9 mouse cellular contexts compared by ENCODE assay signal in the genomic region with DNA sequence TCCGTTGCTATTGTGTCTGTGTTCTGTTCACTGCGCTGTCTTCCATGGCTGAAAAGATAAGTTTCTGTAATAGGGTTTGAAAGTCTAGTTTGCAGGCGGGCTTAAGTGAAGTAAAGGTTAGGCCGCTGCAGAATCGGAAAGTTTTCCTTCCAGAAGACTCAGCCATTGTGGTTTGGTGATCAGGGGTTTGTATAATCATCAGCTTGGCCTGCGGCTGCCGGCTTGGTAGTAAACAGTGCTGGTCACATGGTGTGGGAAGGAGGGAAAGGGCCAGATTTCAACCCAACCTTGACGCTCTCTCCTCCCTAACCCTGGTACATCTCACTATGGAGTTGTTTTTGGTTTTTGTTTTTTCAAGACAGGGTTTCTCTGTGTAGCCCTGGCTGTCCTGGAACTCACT. TPM values are rescaled to one million over a fixed set of nuclear protein-coding genes. Genes with fewer than 3 reads are reported as not detected.
DNase-seq lines count a peak whose midpoint lies in the region; ATAC-seq and TF ChIP-seq lines count a peak whose summit lies in the region.
"Had no signal": no experiment of that assay in that cellular context is flagged by ENCODE, and none has a peak within 500 bp of the region (broad histone marks: within the 10 kb centered on the region; RNA-seq: fewer than 3 reads in every experiment).

No protein-coding gene starts in this region.

- H3K27me3 ChIP-seq in heart, postnatal 0 days (ENCODE audit: control insufficient read depth, insufficient read depth, low read length) = no peaks in the 10 kb centered on the region
- no peaks in the 10 kb centered on the region for H3K27me3 ChIP-seq in neural tube, embryonic 13.5 days

- H3K27ac ChIP-seq in layer of hippocampus, adult 2 months = peak overlapping the region; percentile 99; the same call in 1 of the 2 replicates
- H3K27ac ChIP-seq in heart, postnatal 0 days (ENCODE audit: low read depth) = peak overlapping the region; percentile 98
- H3K27ac ChIP-seq in neural tube, embryonic 13.5 days (replicated peaks) = 0 out of 2 replicates have a peak overlapping the region, but pooled peaks have one; percentile 95

- WGBS in heart, postnatal 0 days = 55% methylated on average over 8 of the region's 8 CpGs
- 84% methylated on average over 8 of the region's 8 CpGs for WGBS in neural tube, embryonic 13.5 days

- H3K4me3 ChIP-seq in layer of hippocampus, adult 2 months = peak overlapping the region; percentile 71
- H3K4me3 ChIP-seq in heart, postnatal 0 days (ENCODE audit: low read depth, low read length) = peak overlapping the region; percentile 86
- H3K4me3 ChIP-seq in neural tube, embryonic 13.5 days = peak overlapping the region; percentile 80

- no peak for TF ChIP-seq EP300 in heart, postnatal 0 days (IDR thresholded peaks at IDR 0.05; ENCODE audit: low read depth)

- no peak for DNase-seq in layer of hippocampus, adult 2 months (ENCODE audit: low spot score in 2 of 2)
- DNase-seq in layer of hippocampus, adult 8-10 months (ENCODE audit: low spot score in 2 of 2) = no peak
- DNase-seq in heart, postnatal 0 days (ENCODE audit: low spot score) = no peak
- DNase-seq in kidney, postnatal 36 days = peak; percentile 79 to 87
- DNase-seq in frontal cortex, postnatal 10 days (ENCODE audit: low spot score in 2 of 2) = no peak
- DNase-seq in adrenal gland, adult (ENCODE audit: inconsistent age in 2 of 2, low spot score in 1 of 2) = no peak
- no peak for DNase-seq in gastrocnemius, adult 18-20 months (ENCODE audit: low spot score)

- peaks cover 31% of the 10 kb centered on the region for H3K4me1 ChIP-seq in heart, postnatal 0 days (ENCODE audit: control insufficient read depth, insufficient read depth)
- peaks cover 38% of the 10 kb centered on the region for H3K4me1 ChIP-seq in neural tube, embryonic 13.5 days (replicated peaks)

- H3K9me3 ChIP-seq in heart, postnatal 0 days (replicated peaks; ENCODE audit: control insufficient read depth, low read length) = no peaks in the 10 kb centered on the region
- H3K9me3 ChIP-seq in neural tube, embryonic 13.5 days = no peaks in the 10 kb centered on the region

- no peaks in the 10 kb centered on the region for H3K36me3 ChIP-seq in heart, postnatal 0 days (replicated peaks; ENCODE audit: control insufficient read depth, insufficient read depth, low read length)
- H3K36me3 ChIP-seq in neural tube, embryonic 13.5 days = no peaks in the 10 kb centered on the region

- peak overlapping the region; percentile 91 for H3K9ac ChIP-seq in heart, postnatal 0 days (replicated peaks; ENCODE audit: low read depth, low read length)
- H3K9ac ChIP-seq in neural tube, embryonic 13.5 days = peak overlapping the region; percentile 93

- peak overlapping the region; percentile 81 for H3K4me2 ChIP-seq in heart, postnatal 0 days (ENCODE audit: low read depth, low read length)
- H3K4me2 ChIP-seq in neural tube, embryonic 13.5 days = peak overlapping the region; percentile 71

- TF ChIP-seq CTCF in layer of hippocampus, adult 2 months (conservative IDR thresholded peaks at IDR 0.05) = no peak
- TF ChIP-seq CTCF in heart, postnatal 0 days (IDR thresholded peaks at IDR 0.05; ENCODE audit: low read depth) = no peak

- ATAC-seq in heart, postnatal 0 days (ENCODE audit: insufficient read depth, low read depth) = no peak
- ATAC-seq in neural tube, embryonic 13.5 days (ENCODE audit: low read depth) = no peak
- ATAC-seq: inflammation-experienced regulatory T-cells, adult 6 months had no signal

RNA-seq across cellular contexts. Expression of a gene that starts 1.7 kb away (rescaled TPM):
- 10 to 100 TPM; 47.4 to 58.2 TPM for total RNA-seq in layer of hippocampus, adult 2 months (2021)
- total RNA-seq in layer of hippocampus, adult 8-10 months (2022) = 10 to 100 TPM; 49.7 to 64.2 (median 52.3) TPM
- total RNA-seq in heart, postnatal 0 days (2014; rRNA removed; ENCODE audit: low replicate concordance) = 56.9 and 65.0 TPM in 2 replicates
- polyA plus RNA-seq in heart, postnatal 0 days (2015; fragmentation: Nextera tagmentation; extraction: Ambion mirVana) = 32.5 and 34.0 TPM in 2 replicates
- polyA plus RNA-seq in neural tube, embryonic 13.5 days (2015; fragmentation: Nextera tagmentation; extraction: Ambion mirVana) = 25.4 and 25.8 TPM in 2 replicates
- total RNA-seq in gastrocnemius, adult 18-20 months (2021) = 10 to 100 TPM; 85.1 to 88.2 TPM

RNA-seq across cellular contexts. Expression of a gene that starts 46.5 kb away (rescaled TPM):
- 10 to 100 TPM; 17.7 to 19.7 TPM for total RNA-seq in layer of hippocampus, adult 2 months (2021)
- total RNA-seq in layer of hippocampus, adult 8-10 months (2022) = 10 to 100 TPM; 17.1 to 21.7 (median 20.0) TPM
- 62.1 and 107 TPM in 2 replicates for total RNA-seq in heart, postnatal 0 days (2014; rRNA removed; ENCODE audit: low replicate concordance)
- 12.6 and 14.2 TPM in 2 replicates for polyA plus RNA-seq in heart, postnatal 0 days (2015; fragmentation: Nextera tagmentation; extraction: Ambion mirVana)
- polyA plus RNA-seq in neural tube, embryonic 13.5 days (2015; fragmentation: Nextera tagmentation; extraction: Ambion mirVana) = 13.8 and 15.2 TPM in 2 replicates
- total RNA-seq in gastrocnemius, adult 18-20 months (2021) = 10 to 100 TPM; 13.1 to 18.2 TPM

RNA-seq across cellular contexts. Expression of a gene that starts 47.5 kb away (rescaled TPM):
- 10 to 100 TPM; 11.8 to 13.0 TPM for total RNA-seq in layer of hippocampus, adult 2 months (2021)
- total RNA-seq in layer of hippocampus, adult 8-10 months (2022) = 10 to 100 TPM; 12.5 to 18.7 (median 16.9) TPM
- total RNA-seq in heart, postnatal 0 days (2014; rRNA removed; ENCODE audit: low replicate concordance) = 35.5 and 58.5 TPM in 2 replicates
- polyA plus RNA-seq in heart, postnatal 0 days (2015; fragmentation: Nextera tagmentation; extraction: Ambion mirVana) = 14.8 and 17.7 TPM in 2 replicates
- polyA plus RNA-seq in neural tube, embryonic 13.5 days (2015; fragmentation: Nextera tagmentation; extraction: Ambion mirVana) = 22.7 and 23.4 TPM in 2 replicates
- 1 to 10 TPM; 5.0 to 6.5 TPM for total RNA-seq in gastrocnemius, adult 18-20 months (2021)

RNA-seq across cellular contexts. Expression of a gene that starts 56.9 kb away (rescaled TPM):
- total RNA-seq in layer of hippocampus, adult 2 months (2021) = 1 to 10 TPM; 1.6 to 2.3 TPM
- 1 to 10 TPM; 1.6 to 4.2 (median 2.4) TPM for total RNA-seq in layer of hippocampus, adult 8-10 months (2022)
- total RNA-seq in heart, postnatal 0 days (2014; rRNA removed; ENCODE audit: low replicate concordance) = 49.8 and 85.5 TPM in 2 replicates
- polyA plus RNA-seq in heart, postnatal 0 days (2015; fragmentation: Nextera tagmentation; extraction: Ambion mirVana) = 12.7 and 14.1 TPM in 2 replicates
- polyA plus RNA-seq in neural tube, embryonic 13.5 days (2015; fragmentation: Nextera tagmentation; extraction: Ambion mirVana) = 1.4 and 1.8 TPM in 2 replicates
- total RNA-seq in gastrocnemius, adult 18-20 months (2021) = 1 to 10 TPM; 6.3 to 8.1 TPM

RNA-seq across cellular contexts. Expression of a gene that starts 58.6 kb away (rescaled TPM):
- total RNA-seq in layer of hippocampus, adult 2 months (2021) = 100 to 1,000 TPM; 182 to 198 TPM
- 100 to 1,000 TPM; 179 to 220 (median 196) TPM for total RNA-seq in layer of hippocampus, adult 8-10 months (2022)
- total RNA-seq in heart, postnatal 0 days (2014; rRNA removed; ENCODE audit: low replicate concordance) = 48.6 and 126 TPM in 2 replicates
- polyA plus RNA-seq in heart, postnatal 0 days (2015; fragmentation: Nextera tagmentation; extraction: Ambion mirVana) = 96.9 and 116 TPM in 2 replicates
- 189 and 191 TPM in 2 replicates for polyA plus RNA-seq in neural tube, embryonic 13.5 days (2015; fragmentation: Nextera tagmentation; extraction: Ambion mirVana)
- total RNA-seq in gastrocnemius, adult 18-20 months (2021) = 10 to 100 TPM; 63.9 to 66.6 TPM

Comparison
In these comparisons a context has a peak if more than half of its experiments do, and no peak if none do; other contexts are left out.
1. DNase-seq: peak in kidney, postnatal 36 days (2 of 2); none in layer of hippocampus, adult 2 months (0 of 2), layer of hippocampus, adult 8-10 months (0 of 2), heart, postnatal 0 days (single experiment), frontal cortex, postnatal 10 days (0 of 2), adrenal gland, adult (0 of 2) and gastrocnemius, adult 18-20 months (single experiment).
2. Peak in every context shown above with its lines, with median percentiles within 50 percentile points of each other: H3K27ac ChIP-seq and H3K4me3 ChIP-seq.